Mouse (Mus musculus) hindbrain, embryonic 13.5 days (tissue): Measurements from ENCODE around the gene Diras1. TPM values are rescaled to one million over a fixed set of nuclear protein-coding genes. Genes with fewer than 3 reads are reported as not detected.

Experiments used
- ATAC-seq: fragments of 200-750 bp; cut with Nextera tagmentation; 2 replicates; pipeline ENCODE4 v1.8.0; 2017; ENCODE audit warnings: moderate TSS enrichment; ENCODE audit not compliant: low FRiP score
- H3K27ac ChIP-seq: fragments of 300-500 bp; sonication (generic); 2 replicates; pipeline ENCODE4 v1.5.1; 2015; ENCODE audit warnings: inconsistent platforms, mild to moderate bottlenecking, moderate library complexity
- H3K27me3 ChIP-seq: fragments of 300-500 bp; sonication (generic); 2 replicates; pipeline ENCODE4 v1.6.1; 2015; ENCODE audit warnings: mild to moderate bottlenecking, inconsistent platforms
- H3K36me3 ChIP-seq: fragments of 300-500 bp; sonication (generic); 2 replicates; pipeline ENCODE4 v1.6.1; 2015; ENCODE audit warnings: mild to moderate bottlenecking, inconsistent platforms
- H3K4me1 ChIP-seq: fragments of 300-500 bp; sonication (generic); replicated peaks from 2 replicates; pipeline ENCODE4 v1.6.1; 2015; ENCODE audit warnings: inconsistent platforms
- H3K4me2 ChIP-seq: fragments of 300-500 bp; sonication (generic); 2 replicates; pipeline ENCODE4 v1.6.1; 2015; ENCODE audit warnings: inconsistent platforms, mild to moderate bottlenecking, moderate library complexity
- H3K4me3 ChIP-seq: fragments of 300-500 bp; sonication (generic); 2 replicates; pipeline ENCODE4 v1.5.1; 2015; ENCODE audit warnings: mild to moderate bottlenecking, inconsistent platforms
- H3K9ac ChIP-seq: fragments of 300-500 bp; sonication (generic); 2 replicates; pipeline ENCODE4 v1.6.1; 2015; ENCODE audit warnings: mild to moderate bottlenecking, inconsistent platforms
- H3K9me3 ChIP-seq: fragments of 300-500 bp; sonication (generic); 2 replicates; pipeline ENCODE4 v1.6.1; 2016; ENCODE audit warnings: inconsistent platforms
- WGBS: fragments of 180-500 bp; shearing (Covaris S2); methylation state at CpG from one replicate; pipeline ENCODE4 v1.1.7; 2015; 5-methylcytosine and 5-hydroxymethylcytosine counted together
- polyA plus RNA-seq: library from polyadenylated mRNA; unstranded; fragments of >200 nt; fragmentation: Nextera tagmentation; extraction: Ambion mirVana; gene quantifications from 2 replicates; pipeline ENCODE4 v1.2.1, GENCODE M21; 2015

Diras1 gene
- polyA plus RNA-seq, 1 experiment from 2014 or later, result 37.5 TPM

GRCm38 (mm10) chr10:80982381-80982780 is 43.1 kb downstream of the Diras1 start:
- H3K36me3 ChIP-seq, result no peaks in the 10 kb centered on the region
- H3K4me1 ChIP-seq, result peaks cover 9% of the 10 kb centered on the region
- no peak overlapping the region for H3K4me3 ChIP-seq
- WGBS, result 75% methylated on average over 4 of the region's 4 CpGs
- peaks cover 50% of the 10 kb centered on the region for H3K27me3 ChIP-seq
- H3K27ac ChIP-seq, result no peak overlapping the region
- H3K4me2 ChIP-seq, result no peak overlapping the region
- no peak for ATAC-seq
- no peaks in the 10 kb centered on the region for H3K9me3 ChIP-seq
- H3K9ac ChIP-seq, result no peak overlapping the region

GRCm38 (mm10) chr10:80981564-80982112 is 43.8 kb downstream of the Diras1 start:
- 59% methylated on average over 7 of the region's 7 CpGs for WGBS
- no peak for ATAC-seq
- no peak overlapping the region for H3K27ac ChIP-seq
- no peaks in the 10 kb centered on the region for H3K36me3 ChIP-seq
- H3K4me1 ChIP-seq, result peaks cover 9% of the 10 kb centered on the region
- H3K4me2 ChIP-seq, result no peak overlapping the region
- H3K4me3 ChIP-seq, result no peak overlapping the region
- no peak overlapping the region for H3K9ac ChIP-seq
- H3K9me3 ChIP-seq, result no peaks in the 10 kb centered on the region
- H3K27me3 ChIP-seq, result peaks cover 43% of the 10 kb centered on the region

GRCm38 (mm10) chr10:80975478-80975877 is 50.0 kb downstream of the Diras1 start:
- Histone ChIP-seq H3K9ac (no peak overlapping the region), H3K27ac (no peak overlapping the region), H3K9me3 (peaks cover 5% of the 10 kb centered on the region; the same call in 1 of the 2 replicates), H3K4me2 (no peak overlapping the region), H3K36me3 (no peaks in the 10 kb centered on the region), H3K4me3 (no peak overlapping the region), H3K4me1 (peaks cover 10% of the 10 kb centered on the region), H3K27me3 (no peaks in the 10 kb centered on the region)
- ATAC-seq, result no peak
- WGBS, result 85% methylated on average over 11 of the region's 11 CpGs

GRCm38 (mm10) chr10:80973722-80974121 is 51.7 kb downstream of the Diras1 start:
- no peak for ATAC-seq
- 78% methylated on average over 1 of the region's 1 CpGs for WGBS

DNA sequence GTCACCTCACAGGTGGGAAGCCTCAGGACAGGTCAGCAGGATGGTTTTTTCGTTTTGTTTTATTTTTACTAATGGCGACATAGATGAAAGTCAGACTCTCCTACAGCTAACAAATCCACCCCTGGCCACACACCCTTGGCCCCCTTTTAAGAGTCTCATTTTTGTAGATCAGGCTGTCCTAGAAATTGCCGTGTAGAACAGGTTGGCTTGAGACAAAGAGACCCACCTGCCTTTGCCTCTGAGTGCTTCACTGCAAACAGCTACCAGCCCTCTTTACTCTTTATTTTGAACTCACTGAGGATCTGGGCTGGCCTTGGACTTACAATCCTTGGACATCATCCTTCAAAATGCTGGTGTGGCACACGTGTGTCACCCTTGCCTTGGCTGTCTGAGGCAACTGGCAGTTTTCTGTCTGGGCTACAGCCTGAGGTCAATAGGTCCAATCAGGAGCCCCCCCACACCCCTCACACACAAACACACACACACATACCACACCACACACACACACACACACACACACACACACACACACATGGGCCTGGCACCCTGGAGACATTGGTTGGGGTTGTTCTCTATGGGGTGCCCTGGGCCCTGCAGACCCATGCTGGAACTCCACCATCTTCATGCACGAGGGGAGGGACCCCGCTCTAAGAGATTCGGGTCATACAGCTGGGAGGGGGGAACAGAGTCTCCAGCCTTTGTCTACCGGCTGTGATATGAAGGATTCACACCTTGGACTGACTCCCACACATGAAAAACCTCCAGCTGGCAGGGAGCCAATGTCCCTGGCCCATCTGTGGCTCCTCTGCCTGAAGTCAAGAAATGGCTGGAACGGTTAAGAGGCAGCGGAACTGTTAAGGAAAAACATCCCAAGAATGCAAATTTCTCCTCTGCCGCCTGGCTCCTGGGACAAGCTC is 53.1 kb downstream of the Diras1 start:
- WGBS, result 51% methylated on average over 11 of the region's 11 CpGs
- H3K4me2 ChIP-seq, result no peak overlapping the region
- H3K4me1 ChIP-seq, result peaks cover 13% of the 10 kb centered on the region
- H3K9ac ChIP-seq, result no peak overlapping the region
- no peaks in the 10 kb centered on the region for H3K36me3 ChIP-seq
- H3K27ac ChIP-seq, result 0 out of 2 replicates have a peak overlapping the region, but pooled peaks have one; percentile 35
- ATAC-seq, result no peak
- peaks cover 5% of the 10 kb centered on the region; the same call in 1 of the 2 replicates for H3K9me3 ChIP-seq
- H3K27me3 ChIP-seq, result no peaks in the 10 kb centered on the region
- no peak overlapping the region for H3K4me3 ChIP-seq

More at GRCm38 (mm10) chr10:80973722-80974121, 51.7 kb downstream of the Diras1 start:
- Histone ChIP-seq H3K4me2 (no peak overlapping the region), H3K9me3 (peaks cover 5% of the 10 kb centered on the region; the same call in 1 of the 2 replicates), H3K9ac (no peak overlapping the region), H3K27me3 (no peaks in the 10 kb centered on the region), H3K4me3 (no peak overlapping the region), H3K4me1 (peaks cover 10% of the 10 kb centered on the region), H3K27ac (no peak overlapping the region), H3K36me3 (no peaks in the 10 kb centered on the region)

DNA sequence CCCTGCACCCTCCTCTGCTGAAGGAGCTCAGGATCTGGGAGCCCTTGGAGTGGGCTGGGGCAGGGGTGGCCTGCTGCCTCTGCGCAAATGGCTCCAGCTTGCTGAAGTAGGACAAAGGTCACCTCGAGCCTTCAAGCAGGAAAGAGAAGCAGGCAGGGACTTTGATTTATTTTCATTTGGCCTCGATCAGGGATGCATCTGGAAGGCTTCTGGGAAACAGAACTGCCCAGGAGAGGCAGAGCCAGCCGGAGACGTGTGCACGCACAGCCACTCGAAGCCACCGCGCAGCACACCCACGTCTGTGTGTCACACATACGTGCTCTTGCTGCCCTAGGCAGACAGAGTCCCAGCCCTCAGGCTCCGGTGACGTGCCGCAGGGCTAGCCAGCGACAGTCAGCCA is 53.9 kb downstream of the Diras1 start:
- Histone ChIP-seq H3K27me3 (no peaks in the 10 kb centered on the region), H3K4me3 (no peak overlapping the region), H3K4me2 (no peak overlapping the region), H3K4me1 (peaks cover 17% of the 10 kb centered on the region), H3K36me3 (no peaks in the 10 kb centered on the region), H3K27ac (no peak overlapping the region), H3K9ac (no peak overlapping the region), H3K9me3 (peaks cover 5% of the 10 kb centered on the region; the same call in 1 of the 2 replicates)
- WGBS, result 83% methylated on average over 15 of the region's 15 CpGs
- ATAC-seq, result no peak

- Histone ChIP-seq H3K27me3 (no peaks in the 10 kb centered on the region), H3K4me1 (peaks cover 17% of the 10 kb centered on the region), H3K36me3 (no peaks in the 10 kb centered on the region), H3K9ac (no peak overlapping the region), H3K4me3 (no peak overlapping the region), H3K4me2 (no peak overlapping the region), H3K27ac (no peak overlapping the region), H3K9me3 (peaks cover 5% of the 10 kb centered on the region; the same call in 1 of the 2 replicates)
- WGBS, result 83% methylated on average over 8 of the region's 8 CpGs
- no peak for ATAC-seq
Measured at GRCm38 (mm10) chr10:80970159-80970558, 55.3 kb downstream of the Diras1 start.

Other genes starting within 250 kb of the Diras1 start
- gene Sf3a2, start 227.5 kb downstream of the Diras1 start, polyA plus RNA-seq, result 55.9 and 61.6 TPM in 2 replicates
- gene Plekhj1, start 227.0 kb downstream of the Diras1 start, polyA plus RNA-seq, result 128 and 132 TPM in 2 replicates
- gene Amh, start 220.4 kb downstream of the Diras1 start, polyA plus RNA-seq, result 0.22 TPM in 1 of 2 replicates, not detected in the other
- 0.56 and 0.95 TPM in 2 replicates for gene Jsrp1, start 212.2 kb downstream of the Diras1 start, polyA plus RNA-seq
- 1,227 and 1,240 TPM in 2 replicates for gene Oaz1, start 199.0 kb downstream of the Diras1 start, polyA plus RNA-seq
- 3.4 and 3.5 TPM in 2 replicates for gene Lingo3, start 181.6 kb downstream of the Diras1 start, polyA plus RNA-seq
- gene Lsm7, start 170.5 kb downstream of the Diras1 start, polyA plus RNA-seq, result 210 and 237 TPM in 2 replicates
- gene Sppl2b, start 170.4 kb downstream of the Diras1 start, polyA plus RNA-seq, result 63.6 and 68.8 TPM in 2 replicates
- gene Tmprss9, start 153.8 kb downstream of the Diras1 start, polyA plus RNA-seq, result 0.13 and 0.17 TPM in 2 replicates
- 333 and 336 TPM in 2 replicates for gene Timm13, start 124.7 kb downstream of the Diras1 start, polyA plus RNA-seq
- 41.5 and 43.9 TPM in 2 replicates for gene Lmnb2, start 107.4 kb downstream of the Diras1 start, polyA plus RNA-seq
- gene Gadd45b, start 95.6 kb downstream of the Diras1 start, polyA plus RNA-seq, result 8.0 and 8.1 TPM in 2 replicates
- 13.4 and 13.5 TPM in 2 replicates for gene Gng7, start 10.7 kb downstream of the Diras1 start, polyA plus RNA-seq
- 42.3 and 44.0 TPM in 2 replicates for gene Slc39a3, start 11.8 kb upstream of the Diras1 start, polyA plus RNA-seq
- gene Sgta, start 34.5 kb upstream of the Diras1 start, polyA plus RNA-seq, result 292 and 304 TPM in 2 replicates
- gene Thop1, start 44.4 kb upstream of the Diras1 start, polyA plus RNA-seq, result 45.0 and 46.9 TPM in 2 replicates
- gene Creb3l3, start 73.2 kb upstream of the Diras1 start, polyA plus RNA-seq, result 0.26 and 0.41 TPM in 2 replicates
- 224 and 227 TPM in 2 replicates for gene Map2k2, start 80.3 kb upstream of the Diras1 start, polyA plus RNA-seq
- 13.2 and 13.5 TPM in 2 replicates for gene Zbtb7a, start 109.6 kb upstream of the Diras1 start, polyA plus RNA-seq
- gene Pias4, start 142.3 kb upstream of the Diras1 start, polyA plus RNA-seq, result 58.4 and 62.3 TPM in 2 replicates
- 561 and 576 TPM in 2 replicates for gene Eef2, start 151.0 kb upstream of the Diras1 start, polyA plus RNA-seq
- gene Dapk3, start 157.3 kb upstream of the Diras1 start, polyA plus RNA-seq, result 59.1 and 61.7 TPM in 2 replicates
- gene 4930442H23Rik, start 158.2 kb upstream of the Diras1 start, polyA plus RNA-seq, result 0.13 and 0.26 TPM in 2 replicates
- 0.09 and 0.10 TPM in 2 replicates for gene Nmrk2, start 176.4 kb upstream of the Diras1 start, polyA plus RNA-seq
- gene Atcay, start 205.2 kb upstream of the Diras1 start, polyA plus RNA-seq, result 68.1 TPM in 2 replicates
- gene Zfr2, start 207.5 kb upstream of the Diras1 start, polyA plus RNA-seq, result 19.7 and 21.6 TPM in 2 replicates
- gene Matk, start 227.3 kb upstream of the Diras1 start, polyA plus RNA-seq, result 16.4 and 16.9 TPM in 2 replicates
- gene Mrpl54, start 241.3 kb upstream of the Diras1 start, polyA plus RNA-seq, result 134 and 144 TPM in 2 replicates
- gene Apba3, start 241.3 kb upstream of the Diras1 start, polyA plus RNA-seq, result 29.7 and 30.6 TPM in 2 replicates